Mouse (Mus musculus): ENCODE data around the gene Tbc1d10a.
A peak's percentile ranks its signal among the peaks of the same experiment; 100 is the strongest.

DNA sequence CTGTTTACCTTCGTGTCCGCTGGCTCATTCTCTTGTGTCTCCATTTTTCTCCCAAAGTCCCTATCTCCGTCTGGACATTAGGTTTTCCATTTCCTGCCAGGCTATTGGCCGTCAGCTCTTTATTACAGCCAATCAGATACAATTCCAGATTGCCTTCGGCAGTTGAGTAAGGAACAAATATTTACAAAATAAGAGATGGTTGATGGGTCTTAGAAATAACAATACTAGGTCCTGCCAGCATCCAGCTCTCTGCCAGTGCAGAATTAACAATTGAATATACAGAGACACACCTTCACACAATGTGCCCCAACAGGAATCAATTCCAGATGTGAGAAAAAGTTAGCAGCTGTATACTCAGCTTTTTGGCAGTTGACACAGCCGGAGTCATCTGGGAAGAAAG lies 59.5 kb downstream of the Tbc1d10a start:
- no peak for TF ChIP-seq POLR2A (IDR thresholded peaks at IDR 0.05; ENCODE audit: insufficient read depth, low read length)
- TF ChIP-seq EP300 (IDR thresholded peaks at IDR 0.05; ENCODE audit: insufficient read depth, low read depth, low read length) = 0 out of 2 replicates have a peak, but pooled peaks have one; percentile 11
